Mouse (Mus musculus) CH12.LX (cell line): ENCODE data around the gene Col4a1. TPM values are rescaled to one million over a fixed set of nuclear protein-coding genes. Genes with fewer than 3 reads are reported as not detected.

Experiments
- DNase-seq: peaks from one replicate; pipeline ENCODE4 v3.0.0-alpha.2; 2013; ENCODE audit errors: extremely low read depth
- H3K27ac ChIP-seq: 2 replicates; pipeline ENCODE4 v1.5.1; 2012; ENCODE audit warnings: low read depth, mild to moderate bottlenecking, control low read depth, moderate library complexity; ENCODE audit not compliant: insufficient read depth
- H3K27me3 ChIP-seq: replicated peaks from 2 replicates; pipeline ENCODE3; 2012; ENCODE audit warnings: inconsistent platforms
- H3K36me3 ChIP-seq, 2 experiments: replicated peaks in 1 of 2; 2 replicates each; pipeline versions ENCODE3 to v1.6.1; 2012; ENCODE audit warnings: inconsistent platforms in 1 of 2, low read length in 1 of 2, mild to moderate bottlenecking in 1 of 2, mixed read lengths in 1 of 2, moderate library complexity in 1 of 2; ENCODE audit not compliant: control insufficient read depth in 1 of 2, insufficient read depth in 1 of 2
- H3K4me1 ChIP-seq, 2 experiments: 2 replicates each; pipeline ENCODE4 v1.6.1; 2012; ENCODE audit warnings: inconsistent platforms in 1 of 2, moderate library complexity in 1 of 2; ENCODE audit not compliant: insufficient read depth in 2 of 2, control insufficient read depth in 1 of 2
- H3K4me2 ChIP-seq: 2 replicates; pipeline ENCODE4 v1.6.1; 2012; ENCODE audit warnings: low read depth, mild to moderate bottlenecking, control low read depth; ENCODE audit not compliant: poor library complexity, insufficient read depth, severe bottlenecking
- H3K4me3 ChIP-seq, 3 experiments: fragments of 150-350 bp in 1 of 3; sonication (generic) in 1 of 3; replicated peaks in 1 of 3; 2 replicates each; pipeline versions ENCODE3 to v1.5.1; 2011 to 2012; ENCODE audit warnings: low read depth in 2 of 3, low read length in 2 of 3, mild to moderate bottlenecking in 2 of 3, moderate library complexity in 2 of 3, control low read depth in 1 of 3, improper control_type of control experiment in 1 of 3, inconsistent platforms in 1 of 3, mixed read lengths in 1 of 3; ENCODE audit not compliant: poor library complexity in 1 of 3
- H3K79me2 ChIP-seq: replicated peaks from 2 replicates; pipeline ENCODE4 v1.6.1; 2012; ENCODE audit warnings: mild to moderate bottlenecking, moderate library complexity; ENCODE audit not compliant: control insufficient read depth, poor library complexity, insufficient read depth, severe bottlenecking; ENCODE audit errors: extremely low read depth
- H3K9ac ChIP-seq: 2 replicates; pipeline ENCODE4 v1.6.1; 2012; ENCODE audit warnings: low read depth, mild to moderate bottlenecking, control low read depth, moderate library complexity; ENCODE audit not compliant: insufficient read depth
- H3K9me3 ChIP-seq: replicated peaks from 2 replicates; pipeline ENCODE3; 2012; ENCODE audit warnings: low read length, inconsistent platforms, mixed read lengths
- BHLHE40 ChIP-seq: IDR thresholded peaks from 2 replicates; pipeline ENCODE4 v1.6.1; 2011; ENCODE audit warnings: mild to moderate bottlenecking, low read depth, low read length, improper control_type of control experiment
- CHD1 ChIP-seq: IDR thresholded peaks from 2 replicates; pipeline ENCODE4 v1.6.1; 2012; ENCODE audit warnings: low read depth, low read length, improper control_type of control experiment, inconsistent platforms
- CTCF ChIP-seq, 2 experiments: IDR thresholded peaks in 1 of 2; conservative IDR thresholded peaks in 1 of 2; 2 replicates each; pipeline ENCODE4 v1.5.1; 2011 to 2012; ENCODE audit warnings: low read depth in 2 of 2, low read length in 2 of 2, improper control_type of control experiment in 1 of 2, inconsistent platforms in 1 of 2, mild to moderate bottlenecking in 1 of 2, moderate library complexity in 1 of 2
- ELF1 ChIP-seq: IDR thresholded peaks from 2 replicates; pipeline ENCODE4 v1.6.1; 2014; ENCODE audit warnings: low read depth, mild to moderate bottlenecking, inconsistent platforms, low read length, improper control_type of control experiment
- EP300 ChIP-seq: IDR thresholded peaks from 2 replicates; pipeline ENCODE4 v1.6.1; 2011; ENCODE audit warnings: low read length, improper control_type of control experiment
- GABPA ChIP-seq: IDR thresholded peaks from 2 replicates; pipeline ENCODE4 v1.6.1; 2012; ENCODE audit warnings: low read depth, low read length, improper control_type of control experiment, inconsistent platforms; ENCODE audit not compliant: insufficient replicate concordance
- HCFC1 ChIP-seq: IDR thresholded peaks from 2 replicates; pipeline ENCODE4 v1.6.1; 2012; ENCODE audit warnings: low read depth, mild to moderate bottlenecking, inconsistent platforms, low read length, improper control_type of control experiment
- IRF4 ChIP-seq: IDR thresholded peaks from 2 replicates; pipeline ENCODE4 v1.6.1; 2014; ENCODE audit warnings: low read depth, mild to moderate bottlenecking, inconsistent platforms, low read length, improper control_type of control experiment
- JUN ChIP-seq: IDR thresholded peaks from 2 replicates; pipeline ENCODE4 v1.6.1; 2011; ENCODE audit warnings: low read depth, mild to moderate bottlenecking, low read length, improper control_type of control experiment, moderate library complexity; ENCODE audit not compliant: insufficient read depth
- JUND ChIP-seq: conservative IDR thresholded peaks from 2 replicates; pipeline ENCODE4 v1.6.1; 2011; ENCODE audit warnings: low read depth, low read length, improper control_type of control experiment
- KAT2A ChIP-seq: IDR thresholded peaks from 2 replicates; pipeline ENCODE4 v1.6.1; 2012; ENCODE audit warnings: low read length, improper control_type of control experiment, inconsistent platforms; ENCODE audit not compliant: insufficient replicate concordance
- MAFK ChIP-seq: IDR thresholded peaks from 2 replicates; pipeline ENCODE4 v1.6.1; 2011; ENCODE audit warnings: low read length, improper control_type of control experiment; ENCODE audit not compliant: insufficient replicate concordance
- MXI1 ChIP-seq: IDR thresholded peaks from 2 replicates; pipeline ENCODE4 v1.6.1; 2011; ENCODE audit warnings: mild to moderate bottlenecking, low read depth, low read length, improper control_type of control experiment
- MYC ChIP-seq: IDR thresholded peaks from 2 replicates; pipeline ENCODE4 v1.6.1; 2011; ENCODE audit warnings: low read depth, mild to moderate bottlenecking, improper control_type of control experiment, low read length
- NRF1 ChIP-seq: IDR thresholded peaks from 2 replicates; pipeline ENCODE4 v1.6.1; 2014; ENCODE audit warnings: low read depth, mild to moderate bottlenecking, inconsistent platforms, low read length, improper control_type of control experiment, moderate library complexity
- PAX5 ChIP-seq: IDR thresholded peaks from 2 replicates; pipeline ENCODE4 v1.6.1; 2012; ENCODE audit warnings: low read length, inconsistent platforms, mixed read lengths
- POLR2AphosphoS2 ChIP-seq: IDR thresholded peaks from 2 replicates; pipeline ENCODE4 v1.6.1; 2011; ENCODE audit warnings: low read depth, low read length, improper control_type of control experiment
- RAD21 ChIP-seq: IDR thresholded peaks from 2 replicates; pipeline ENCODE4 v1.6.1; 2011; ENCODE audit warnings: low read depth, mild to moderate bottlenecking, low read length, improper control_type of control experiment, moderate library complexity
- SIN3A ChIP-seq: IDR thresholded peaks from 2 replicates; pipeline ENCODE4 v1.6.1; 2012; ENCODE audit warnings: low read length, improper control_type of control experiment, inconsistent platforms
- TBP ChIP-seq: conservative IDR thresholded peaks from 2 replicates; pipeline ENCODE4 v1.6.1; 2011; ENCODE audit warnings: low read depth, low read length, improper control_type of control experiment
- TCF12 ChIP-seq: IDR thresholded peaks from 2 replicates; pipeline ENCODE4 v1.6.1; 2014; ENCODE audit warnings: low read depth, mild to moderate bottlenecking, inconsistent platforms, low read length, improper control_type of control experiment
- USF1 ChIP-seq: IDR thresholded peaks from 2 replicates; pipeline ENCODE4 v1.6.1; 2014; ENCODE audit warnings: low read depth, mild to moderate bottlenecking, inconsistent platforms, low read length, improper control_type of control experiment
- USF2 ChIP-seq: conservative IDR thresholded peaks from 2 replicates; pipeline ENCODE4 v1.6.1; 2011; ENCODE audit warnings: low read depth, low read length, improper control_type of control experiment
- ZC3H11A ChIP-seq: IDR thresholded peaks from 2 replicates; pipeline ENCODE4 v1.6.1; 2012; ENCODE audit warnings: low read depth, mild to moderate bottlenecking, inconsistent platforms, low read length, improper control_type of control experiment
- ZKSCAN1 ChIP-seq: IDR thresholded peaks from 2 replicates; pipeline ENCODE4 v1.6.1; 2012; ENCODE audit warnings: low read depth, inconsistent platforms, low read length, improper control_type of control experiment, borderline replicate concordance
- ZNF384 ChIP-seq: IDR thresholded peaks from 2 replicates; pipeline ENCODE4 v1.6.1; 2012; ENCODE audit warnings: low read depth, low read length, improper control_type of control experiment, inconsistent platforms
- dilution Hi-C: fragments of 300-500 bp; cut with MboI; formaldehyde crosslinking; loops from 2 replicates; pipeline ENCODE4 v1.14.3; 2020; ENCODE audit warnings: low sequenced_read_pairs; ENCODE audit not compliant: extremely low pct_unique_long_range_greater_than_20kb, extremely low pct_ligation_motif_present
- in situ Hi-C: fragments of 300-500 bp; cut with MboI; formaldehyde crosslinking; loops from 3 replicates; pipeline ENCODE4 v1.14.3; 2019; ENCODE audit warnings: low sequenced_read_pairs, low pct_ligation_motif_present, low pct_unique_long_range_greater_than_20kb, mixed read lengths
- polyA plus RNA-seq: library from polyadenylated mRNA; unstranded; fragments of >175 nt; gene quantifications from 2 replicates; pipeline ENCODE4 v1.2.1, GENCODE M21; 2012; ENCODE audit warnings: low read depth; ENCODE audit not compliant: insufficient read length
- total RNA-seq, 2 experiments: library from RNA; depleted of rRNA; stranded (reverse); fragments of 300-350 nt in 1 of 2; fragments of >200 nt in 1 of 2; gene quantifications; 2 replicates each; pipeline ENCODE4 v1.2.3; 2012 to 2014

Col4a1 gene
- total and polyA plus RNA-seq, 3 experiments, result 0.04 to 0.27 (median 0.13) TPM

DNA sequence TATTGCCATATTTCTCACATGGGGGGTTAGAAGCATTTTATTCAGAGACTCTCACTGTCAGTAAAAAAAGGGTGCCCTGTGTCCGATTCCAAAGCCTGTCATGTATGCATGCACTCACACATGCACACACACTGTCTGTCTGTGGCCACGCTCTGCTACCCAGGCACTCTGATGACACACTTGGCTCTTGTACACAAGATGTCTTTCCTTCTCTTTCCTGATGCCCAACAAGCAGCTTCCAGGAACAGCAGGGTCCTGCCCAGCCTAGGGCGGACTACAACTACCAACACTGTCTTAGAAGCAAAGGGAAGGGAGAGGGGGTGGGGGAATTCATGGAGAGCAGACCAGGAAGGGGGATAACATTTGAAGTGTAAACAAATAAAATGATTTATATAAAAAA is 162.4 kb downstream of the Col4a1 start:
- Histone ChIP-seq H3K4me3 (no peak overlapping the region), H3K27ac (no peak overlapping the region), H3K36me3 (no peaks in the 10 kb centered on the region), H3K4me2 (no peak overlapping the region)
- DNase-seq, result no peak
- TF ChIP-seq BHLHE40 (no peak), ZKSCAN1 (no peak), POLR2AphosphoS2 (no peak), RAD21 (no peak), USF1 (no peak), CTCF (conservative IDR thresholded peaks at IDR 0.05 in 1 of 2, IDR thresholded peaks at IDR 0.05 in 1 of 2; ENCODE audit: low read depth in 2 of 2, low read length in 2 of 2) (no peak), NRF1 (no peak), PAX5 (no peak), TCF12 (no peak), HCFC1 (no peak), ZC3H11A (no peak), SIN3A (no peak), ELF1 (no peak), GABPA (no peak), IRF4 (no peak), JUND (no peak)
- TF ChIP-seq, all 38 proteins: peak for 0
- no peaks in the 10 kb centered on the region for H3K79me2 ChIP-seq
- no peaks in the 10 kb centered on the region for H3K9me3 ChIP-seq
- H3K4me1 ChIP-seq, result no peaks in the 10 kb centered on the region
- dilution Hi-C loops, result no loop called here
- peaks cover 3% of the 10 kb centered on the region for H3K27me3 ChIP-seq
- H3K9ac ChIP-seq, result no peak overlapping the region
- in situ Hi-C loops, result no loop called here

DNA sequence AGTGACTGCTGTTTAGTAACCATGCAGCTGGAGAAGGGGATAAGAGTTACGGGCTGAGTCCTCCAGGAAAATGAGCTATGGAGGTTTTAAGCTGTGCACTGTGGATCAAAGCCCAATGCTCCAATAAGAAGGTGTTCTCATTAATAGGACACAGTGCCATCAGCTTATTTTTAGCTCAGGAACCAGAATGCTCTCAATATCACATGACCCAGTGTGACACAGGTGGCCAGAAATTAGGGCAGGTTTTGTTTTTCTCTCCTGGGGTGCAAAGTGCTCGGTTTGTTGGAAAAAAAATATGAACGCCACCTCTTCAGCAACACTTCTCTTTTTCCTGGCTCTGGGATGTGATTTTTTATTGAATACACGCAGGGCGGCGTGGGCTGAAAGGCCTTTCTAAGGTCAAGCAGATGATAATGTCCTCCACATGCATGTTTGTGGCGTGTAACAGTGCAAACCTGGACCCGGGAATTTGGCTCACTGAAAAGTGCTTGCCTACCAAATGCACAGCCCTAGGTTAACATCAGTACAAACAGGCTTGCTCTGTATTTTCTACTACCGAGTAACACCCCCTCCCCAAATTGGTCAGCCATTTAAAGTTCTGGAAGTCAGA is 163.3 kb downstream of the Col4a1 start:
- H3K9me3 ChIP-seq, result no peaks in the 10 kb centered on the region
- H3K27ac ChIP-seq, result no peak overlapping the region
- peaks cover 3% of the 10 kb centered on the region for H3K27me3 ChIP-seq
- no peak for DNase-seq
- in situ Hi-C loops, result no loop called here
- H3K4me2 ChIP-seq, result no peak overlapping the region
- H3K4me1 ChIP-seq, result no peaks in the 10 kb centered on the region
- H3K9ac ChIP-seq, result no peak overlapping the region
- dilution Hi-C loops, result no loop called here
- H3K79me2 ChIP-seq, result no peaks in the 10 kb centered on the region
- no peak overlapping the region for H3K4me3 ChIP-seq
- TF ChIP-seq CHD1 (no peak), MXI1 (no peak), PAX5 (no peak), ZKSCAN1 (no peak), CTCF (conservative IDR thresholded peaks at IDR 0.05 in 1 of 2, IDR thresholded peaks at IDR 0.05 in 1 of 2; ENCODE audit: low read depth in 2 of 2, low read length in 2 of 2) (no peak), HCFC1 (no peak), EP300 (no peak), GABPA (no peak), MYC (no peak), TBP (no peak), KAT2A (no peak), MAFK (no peak), TCF12 (no peak), USF2 (no peak), JUN (no peak), ZNF384 (no peak), IRF4 (no peak), ELF1 (no peak)
- H3K36me3 ChIP-seq, result no peaks in the 10 kb centered on the region
